Mouse (Mus musculus): ENCODE measurements around the gene Sh3pxd2a. TPM values are rescaled to one million over a fixed set of nuclear protein-coding genes. Genes with fewer than 3 reads are reported as not detected.

Sh3pxd2a gene
- total and polyA plus RNA-seq, 2 experiments from 2014 or later: 3.4 to 47.2 TPM

- Histone ChIP-seq H3K27me3 (ENCODE audit: control insufficient read depth, insufficient read depth, low read length) (no peaks in the 10 kb centered on the region), H3K4me2 (ENCODE audit: low read depth, low read length) (no peak overlapping the region), H3K27ac (ENCODE audit: low read depth) (no peak overlapping the region), H3K9ac (replicated peaks; ENCODE audit: low read depth, low read length) (no peak overlapping the region), H3K9me3 (replicated peaks; ENCODE audit: control insufficient read depth, low read length) (no peaks in the 10 kb centered on the region), H3K4me1 (ENCODE audit: control insufficient read depth, insufficient read depth) (peaks cover 59% of the 10 kb centered on the region), H3K36me3 (replicated peaks; ENCODE audit: control insufficient read depth, insufficient read depth, low read length) (no peaks in the 10 kb centered on the region), H3K4me3 (ENCODE audit: low read depth, low read length) (no peak overlapping the region)
- no peak for ATAC-seq (ENCODE audit: insufficient read depth, low read depth)
- DNase-seq (ENCODE audit: low spot score): no peak
- TF ChIP-seq CTCF (IDR thresholded peaks at IDR 0.05; ENCODE audit: low read depth): 0 out of 2 replicates have a peak, but pooled peaks have one; percentile 1
- no peak for TF ChIP-seq EP300 (IDR thresholded peaks at IDR 0.05; ENCODE audit: low read depth)
- WGBS: 50% methylated on average over 19 of the region's 19 CpGs
These were observed 3.9 kb downstream of the Sh3pxd2a start for GRCm38 (mm10) chr19:47460120-47460960.

- DNase-seq (ENCODE audit: low spot score) (no peak), ATAC-seq (ENCODE audit: insufficient read depth, low read depth) (no peak)
- no peaks in the 10 kb centered on the region for H3K27me3 ChIP-seq (ENCODE audit: control insufficient read depth, insufficient read depth, low read length)
- no peak for TF ChIP-seq CTCF (IDR thresholded peaks at IDR 0.05; ENCODE audit: low read depth)
- no peak for TF ChIP-seq EP300 (IDR thresholded peaks at IDR 0.05; ENCODE audit: low read depth)
- H3K27ac ChIP-seq (ENCODE audit: low read depth): peak overlapping the region; percentile 68; the same call in 1 of the 2 replicates
- H3K9ac ChIP-seq (replicated peaks; ENCODE audit: low read depth, low read length): no peak overlapping the region
- peaks cover 70% of the 10 kb centered on the region for H3K4me1 ChIP-seq (ENCODE audit: control insufficient read depth, insufficient read depth)
- no peak overlapping the region for H3K4me2 ChIP-seq (ENCODE audit: low read depth, low read length)
- no peak overlapping the region for H3K4me3 ChIP-seq (ENCODE audit: low read depth, low read length)
- 90% methylated on average over 5 of the region's 5 CpGs for WGBS
- H3K36me3 ChIP-seq (replicated peaks; ENCODE audit: control insufficient read depth, insufficient read depth, low read length): no peaks in the 10 kb centered on the region
- H3K9me3 ChIP-seq (replicated peaks; ENCODE audit: control insufficient read depth, low read length): no peaks in the 10 kb centered on the region
These were observed 5.0 kb downstream of the Sh3pxd2a start for GRCm38 (mm10) chr19:47459214-47459613.

DNA sequence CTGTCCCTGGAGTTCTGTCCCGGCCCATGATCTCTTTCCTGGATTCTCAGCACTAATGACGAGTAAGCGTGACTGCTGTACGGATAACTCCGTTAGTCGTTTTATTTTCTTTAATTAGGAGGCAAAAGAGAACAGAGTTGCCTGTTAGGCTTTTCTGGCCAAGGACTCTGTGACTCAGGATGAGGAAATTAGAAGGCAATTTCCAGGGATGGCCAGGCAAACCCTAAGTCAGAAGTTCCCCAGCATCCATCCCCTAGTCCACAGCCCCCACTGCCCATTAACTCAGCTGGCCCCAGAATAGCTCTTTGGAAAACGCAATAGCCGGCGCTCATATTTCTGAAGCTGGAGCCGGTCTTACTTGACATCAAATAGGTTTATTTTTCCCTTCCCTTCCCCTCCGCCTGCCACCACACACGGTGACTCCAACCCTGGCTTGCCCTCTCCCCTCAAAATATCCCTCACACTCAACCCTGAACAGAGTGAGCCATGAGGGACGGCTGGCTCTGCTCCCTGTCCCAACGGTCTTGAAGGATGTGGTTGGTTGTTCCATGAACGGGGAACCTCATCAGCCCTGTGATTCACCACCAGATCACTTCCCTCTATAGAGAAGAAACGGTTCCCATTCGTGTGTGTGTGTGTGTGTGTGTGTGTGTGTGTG, 5.6 kb downstream of the Sh3pxd2a start:
- Histone ChIP-seq H3K27ac (ENCODE audit: low read depth) (peak overlapping the region; percentile 68), H3K9ac (replicated peaks; ENCODE audit: low read depth, low read length) (no peak overlapping the region), H3K27me3 (ENCODE audit: control insufficient read depth, insufficient read depth, low read length) (no peaks in the 10 kb centered on the region), H3K36me3 (replicated peaks; ENCODE audit: control insufficient read depth, insufficient read depth, low read length) (no peaks in the 10 kb centered on the region), H3K9me3 (replicated peaks; ENCODE audit: control insufficient read depth, low read length) (no peaks in the 10 kb centered on the region), H3K4me3 (ENCODE audit: low read depth, low read length) (no peak overlapping the region), H3K4me2 (ENCODE audit: low read depth, low read length) (peak overlapping the region; percentile 26; the same call in 1 of the 2 replicates), H3K4me1 (ENCODE audit: control insufficient read depth, insufficient read depth) (peaks cover 76% of the 10 kb centered on the region)
- DNase-seq (ENCODE audit: low spot score): no peak
- no peak for ATAC-seq (ENCODE audit: insufficient read depth, low read depth)
- 42% methylated on average over 17 of the region's 17 CpGs for WGBS
- TF ChIP-seq EP300 (IDR thresholded peaks at IDR 0.05; ENCODE audit: low read depth): no peak
- no peak for TF ChIP-seq CTCF (IDR thresholded peaks at IDR 0.05; ENCODE audit: low read depth)

DNA sequence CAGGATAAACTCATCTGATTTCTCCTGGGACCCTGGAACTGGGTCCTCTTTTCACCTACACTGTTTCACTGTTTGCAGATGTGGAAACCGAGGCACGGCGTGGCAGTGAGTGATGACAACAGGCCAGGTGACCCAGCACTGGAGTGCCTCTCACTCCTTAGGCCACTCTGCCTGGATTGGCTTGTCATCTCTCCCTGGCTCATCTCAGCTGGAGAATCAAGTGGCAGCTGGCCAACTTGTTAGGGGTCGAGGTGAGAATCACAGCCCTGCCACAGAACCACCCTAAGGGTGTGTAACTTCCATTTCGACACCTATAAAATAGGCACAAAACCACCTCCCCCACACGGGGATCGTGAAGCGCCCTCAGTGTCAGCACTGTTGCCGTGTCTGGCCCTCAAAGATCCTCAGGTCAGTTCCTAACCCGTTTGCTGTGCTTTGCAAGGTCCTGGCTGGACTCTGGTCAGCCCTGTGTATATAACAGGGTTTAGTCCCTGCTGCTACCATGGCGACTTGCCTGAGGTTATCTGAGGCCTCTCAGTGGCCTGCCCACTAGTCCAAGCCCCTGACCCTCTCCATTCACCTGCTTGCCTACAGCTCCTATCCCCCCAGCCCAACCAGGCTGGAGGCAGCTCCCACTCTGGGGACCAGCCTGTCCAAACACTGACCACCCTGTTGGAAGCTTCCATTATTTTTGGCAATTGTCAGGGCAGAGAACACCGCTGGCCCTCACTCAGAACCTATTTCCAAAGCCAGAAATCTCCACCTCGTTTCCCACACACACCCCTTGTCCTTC, 6.3 kb downstream of the Sh3pxd2a start:
- ATAC-seq (ENCODE audit: insufficient read depth, low read depth): no peak
- H3K4me3 ChIP-seq (ENCODE audit: low read depth, low read length): no peak overlapping the region
- H3K9ac ChIP-seq (replicated peaks; ENCODE audit: low read depth, low read length): no peak overlapping the region
- peaks cover 79% of the 10 kb centered on the region for H3K4me1 ChIP-seq (ENCODE audit: control insufficient read depth, insufficient read depth)
- WGBS: 28% methylated on average over 13 of the region's 13 CpGs
- H3K36me3 ChIP-seq (replicated peaks; ENCODE audit: control insufficient read depth, insufficient read depth, low read length): no peaks in the 10 kb centered on the region
- 0 out of 2 replicates have a peak, but pooled peaks have one; percentile 61 for TF ChIP-seq EP300 (IDR thresholded peaks at IDR 0.05; ENCODE audit: low read depth)
- no peak for TF ChIP-seq CTCF (IDR thresholded peaks at IDR 0.05; ENCODE audit: low read depth)
- H3K9me3 ChIP-seq (replicated peaks; ENCODE audit: control insufficient read depth, low read length): no peaks in the 10 kb centered on the region
- no peak for DNase-seq (ENCODE audit: low spot score)
- peak overlapping the region; percentile 26; the same call in 1 of the 2 replicates for H3K4me2 ChIP-seq (ENCODE audit: low read depth, low read length)
- no peaks in the 10 kb centered on the region for H3K27me3 ChIP-seq (ENCODE audit: control insufficient read depth, insufficient read depth, low read length)
- peak overlapping the region; percentile 68 for H3K27ac ChIP-seq (ENCODE audit: low read depth)

GRCm38 (mm10) chr19:47456021-47456420, 8.2 kb downstream of the Sh3pxd2a start:
- Histone ChIP-seq H3K27ac (ENCODE audit: low read depth) (no peak overlapping the region), H3K4me3 (ENCODE audit: low read depth, low read length) (no peak overlapping the region), H3K4me2 (ENCODE audit: low read depth, low read length) (no peak overlapping the region), H3K9me3 (replicated peaks; ENCODE audit: control insufficient read depth, low read length) (no peaks in the 10 kb centered on the region), H3K9ac (replicated peaks; ENCODE audit: low read depth, low read length) (no peak overlapping the region), H3K4me1 (ENCODE audit: control insufficient read depth, insufficient read depth) (peaks cover 85% of the 10 kb centered on the region), H3K27me3 (ENCODE audit: control insufficient read depth, insufficient read depth, low read length) (no peaks in the 10 kb centered on the region), H3K36me3 (replicated peaks; ENCODE audit: control insufficient read depth, insufficient read depth, low read length) (no peaks in the 10 kb centered on the region)
- DNase-seq (ENCODE audit: low spot score) (no peak), ATAC-seq (ENCODE audit: insufficient read depth, low read depth) (no peak)
- no peak for TF ChIP-seq EP300 (IDR thresholded peaks at IDR 0.05; ENCODE audit: low read depth)
- no peak for TF ChIP-seq CTCF (IDR thresholded peaks at IDR 0.05; ENCODE audit: low read depth)
- 67% methylated on average over 6 of the region's 6 CpGs for WGBS

All from heart, postnatal 0 days (tissue).